Comparison of ENCODE assay signal across 17 mouse cellular contexts in genomic region chr7:102314107-102314506, GRCm38 (mm10). TPM values are rescaled to one million over a fixed set of nuclear protein-coding genes. Genes with fewer than 3 reads are reported as not detected.
DNase-seq lines count a peak whose midpoint lies in the region; TF ChIP-seq lines count a peak whose summit lies in the region.
"Had no signal": no experiment of that assay in that cellular context is flagged by ENCODE, and none has a peak within 500 bp of the region (broad histone marks: within the 10 kb centered on the region; RNA-seq: fewer than 3 reads in every experiment).

No protein-coding gene starts in this region.

- H3K27ac ChIP-seq in MEL (ENCODE audit: control insufficient read depth, low read depth, low read length) = peak overlapping the region; percentile 95
- H3K27ac ChIP-seq in embryonic facial prominence, embryonic 10.5 days (replicated peaks) = no peak overlapping the region
- H3K27ac ChIP-seq: forebrain, embryonic 15.5 days; heart, embryonic 15.5 days; limb, embryonic 15.5 days; midbrain, embryonic 15.5 days had no signal

- no peak for TF ChIP-seq POLR2A in MEL (IDR thresholded peaks at IDR 0.05; ENCODE audit: control insufficient read depth in 1 of 2, insufficient read depth in 1 of 2, low read depth in 1 of 2, low read length in 2 of 2, poor library complexity in 1 of 2)

- H3K79me2 ChIP-seq in MEL (ENCODE audit: control insufficient read depth, insufficient read depth, low read length, poor library complexity) = peaks cover 15% of the 10 kb centered on the region

- WGBS in embryonic facial prominence, embryonic 10.5 days = 42% methylated on average over 1 of the region's 1 CpGs

- peak; percentile 28 to 62; a peak in 3 of 4 replicates for TF ChIP-seq EP300 in MEL (IDR thresholded peaks at IDR 0.05; ENCODE audit: low read depth in 1 of 2, low read length in 2 of 2)

- DNase-seq in kidney, postnatal 10 days = peak; percentile 28
- no peak for DNase-seq in kidney, adult 11 months
- DNase-seq in 416B (ENCODE audit: low read depth) (peak; percentile 76), MEL (ENCODE audit: low read depth, low spot score) (peak; percentile 65)
- DNase-seq in embryonic facial prominence, embryonic 10.5 days (ENCODE audit: low spot score) = peak; percentile 30
- no peak for DNase-seq in frontal cortex, adult 2 months (ENCODE audit: extremely low spot score in 1 of 2, low spot score in 1 of 2)
- DNase-seq in layer of hippocampus, adult 11-12 months (ENCODE audit: low spot score) = no peak
- DNase-seq: cerebellum, adult 2 months; cerebellum, postnatal 36 days; kidney, adult 18-20 months; layer of hippocampus, postnatal 36 days; thymus, postnatal 25 days had no signal

- H3K36me3 ChIP-seq in MEL (ENCODE audit: control insufficient read depth in 1 of 2, insufficient read depth in 2 of 2, low read length in 2 of 2) = peaks cover 0 to 60% of the 10 kb centered on the region in 2 experiments; a peak in 2 of 4 replicates
- no peaks in the 10 kb centered on the region for H3K36me3 ChIP-seq in embryonic facial prominence, embryonic 10.5 days (replicated peaks)
- H3K36me3 ChIP-seq: forebrain, embryonic 15.5 days; heart, embryonic 15.5 days; limb, embryonic 15.5 days; midbrain, embryonic 15.5 days had no signal

- H3K9ac ChIP-seq in MEL (ENCODE audit: control insufficient read depth, low read depth, low read length, poor library complexity, severe bottlenecking) = peak overlapping the region; percentile 54; the same call in 1 of the 2 replicates
- H3K9ac ChIP-seq: forebrain, embryonic 15.5 days; heart, embryonic 15.5 days; limb, embryonic 15.5 days; midbrain, embryonic 15.5 days had no signal

- no peaks in the 10 kb centered on the region for H3K9me3 ChIP-seq in MEL (replicated peaks; ENCODE audit: insufficient read depth, low read length)
- H3K9me3 ChIP-seq in embryonic facial prominence, embryonic 10.5 days = no peaks in the 10 kb centered on the region
- H3K9me3 ChIP-seq: forebrain, embryonic 15.5 days; heart, embryonic 15.5 days; limb, embryonic 15.5 days; midbrain, embryonic 15.5 days had no signal

- peak overlapping the region in 1 of 2 experiments; percentile 27; a peak in 1 of 4 replicates for H3K4me3 ChIP-seq in MEL (ENCODE audit: control insufficient read depth in 1 of 2, insufficient read depth in 1 of 2, low read depth in 2 of 2, low read length in 2 of 2)
- H3K4me3 ChIP-seq in embryonic facial prominence, embryonic 10.5 days = no peak overlapping the region
- H3K4me3 ChIP-seq: forebrain, embryonic 15.5 days; heart, embryonic 15.5 days; limb, embryonic 15.5 days; midbrain, embryonic 15.5 days; myocyte had no signal

- peaks cover 40 to 41% of the 10 kb centered on the region in 2 experiments for H3K4me1 ChIP-seq in MEL (ENCODE audit: control insufficient read depth in 1 of 2, insufficient read depth in 2 of 2, low read length in 2 of 2)
- peaks cover 20% of the 10 kb centered on the region for H3K4me1 ChIP-seq in embryonic facial prominence, embryonic 10.5 days
- H3K4me1 ChIP-seq: forebrain, embryonic 15.5 days; heart, embryonic 15.5 days; limb, embryonic 15.5 days; midbrain, embryonic 15.5 days had no signal

- H3K27me3 ChIP-seq in MEL (ENCODE audit: control insufficient read depth in 1 of 2, insufficient read depth in 2 of 2, low read length in 2 of 2) = no peaks in the 10 kb centered on the region
- no peaks in the 10 kb centered on the region for H3K27me3 ChIP-seq in embryonic facial prominence, embryonic 10.5 days (replicated peaks; ENCODE audit: low read depth, poor library complexity, severe bottlenecking)
- H3K27me3 ChIP-seq: forebrain, embryonic 15.5 days; heart, embryonic 15.5 days; limb, embryonic 15.5 days; midbrain, embryonic 15.5 days had no signal

- no peak for TF ChIP-seq RAD21 in MEL (IDR thresholded peaks at IDR 0.05; ENCODE audit: low read depth, low read length)

- no peak for TF ChIP-seq CTCF in MEL (IDR thresholded peaks at IDR 0.05 in 2 of 3, conservative IDR thresholded peaks at IDR 0.05 in 1 of 3; ENCODE audit: control insufficient read depth in 1 of 3, insufficient read depth in 1 of 3, low read depth in 2 of 3, low read length in 3 of 3, poor library complexity in 1 of 3, severe bottlenecking in 1 of 3)

TF ChIP-seq in MEL, 35 proteins besides CTCF, POLR2A, EP300 and RAD21:
- TF ChIP-seq KAT2A (conservative IDR thresholded peaks at IDR 0.05; ENCODE audit: low read depth, low read length) (no peak), GATA1 (IDR thresholded peaks at IDR 0.05; ENCODE audit: low read depth, low read length) (peak; percentile 50; the same call in 1 of the 2 replicates), ELF1 (IDR thresholded peaks at IDR 0.05; ENCODE audit: low read depth, low read length) (0 out of 2 replicates have a peak, but pooled peaks have one; percentile 21), ETS1 (IDR thresholded peaks at IDR 0.05; ENCODE audit: low read depth, low read length) (peak; percentile 45; the same call in 1 of the 2 replicates), TBP (IDR thresholded peaks at IDR 0.05; ENCODE audit: low read depth, low read length) (0 out of 2 replicates have a peak, but pooled peaks have one; percentile 39), SIN3A (IDR thresholded peaks at IDR 0.05; ENCODE audit: low read length) (peak; percentile 35; the same call in 1 of the 2 replicates), NELFE (IDR thresholded peaks at IDR 0.05; ENCODE audit: low read depth, low read length) (no peak)
TF ChIP-seq in MEL: peak in this region for 5.

RNA-seq across cellular contexts. Expression of gene Stim1, which starts 46.5 kb away (rescaled TPM):
- 26.1 and 28.2 TPM in 2 replicates for total RNA-seq in MEL (2012; rRNA removed)
- polyA plus RNA-seq in MEL (2012; ENCODE audit: insufficient read depth in 1 of 2, insufficient read length in 2 of 2, low read depth in 1 of 2, low replicate concordance in 2 of 2, missing spikeins in 1 of 2) = 10 to 100 TPM in 1 of 2 experiments, not detected in 1; 65.0 TPM
- 13.0 and 14.6 TPM in 2 replicates for polyA plus RNA-seq in embryonic facial prominence, embryonic 10.5 days (2016; fragmentation: Nextera tagmentation; extraction: Ambion mirVana)
- 78.3 and 82.5 TPM in 2 replicates for polyA plus RNA-seq in frontal cortex, adult 2 months (2012; rRNA removed)

RNA-seq across cellular contexts. Expression of gene Rhog, which starts 58.3 kb away (rescaled TPM):
- 24.1 and 33.3 TPM in 2 replicates for total RNA-seq in MEL (2012; rRNA removed)
- 100 to 1,000 TPM; 347 to 425 TPM for polyA plus RNA-seq in MEL (2012; ENCODE audit: insufficient read depth in 1 of 2, insufficient read length in 2 of 2, low read depth in 1 of 2, low replicate concordance in 2 of 2, missing spikeins in 1 of 2)
- polyA plus RNA-seq in embryonic facial prominence, embryonic 10.5 days (2016; fragmentation: Nextera tagmentation; extraction: Ambion mirVana) = 42.5 and 48.4 TPM in 2 replicates
- 35.8 and 41.8 TPM in 2 replicates for polyA plus RNA-seq in frontal cortex, adult 2 months (2012; rRNA removed)

Comparison
In these comparisons a context has a peak if more than half of its experiments do, and no peak if none do; other contexts are left out.
1. DNase-seq: peak in kidney, postnatal 10 days (single experiment), 416B (single experiment), MEL (single experiment) and embryonic facial prominence, embryonic 10.5 days (single experiment); none in kidney, adult 11 months (single experiment), frontal cortex, adult 2 months (0 of 2) and layer of hippocampus, adult 11-12 months (single experiment).